Mouse (Mus musculus): ENCODE measurements around the gene Zwint.

The Zwint gene

DNA sequence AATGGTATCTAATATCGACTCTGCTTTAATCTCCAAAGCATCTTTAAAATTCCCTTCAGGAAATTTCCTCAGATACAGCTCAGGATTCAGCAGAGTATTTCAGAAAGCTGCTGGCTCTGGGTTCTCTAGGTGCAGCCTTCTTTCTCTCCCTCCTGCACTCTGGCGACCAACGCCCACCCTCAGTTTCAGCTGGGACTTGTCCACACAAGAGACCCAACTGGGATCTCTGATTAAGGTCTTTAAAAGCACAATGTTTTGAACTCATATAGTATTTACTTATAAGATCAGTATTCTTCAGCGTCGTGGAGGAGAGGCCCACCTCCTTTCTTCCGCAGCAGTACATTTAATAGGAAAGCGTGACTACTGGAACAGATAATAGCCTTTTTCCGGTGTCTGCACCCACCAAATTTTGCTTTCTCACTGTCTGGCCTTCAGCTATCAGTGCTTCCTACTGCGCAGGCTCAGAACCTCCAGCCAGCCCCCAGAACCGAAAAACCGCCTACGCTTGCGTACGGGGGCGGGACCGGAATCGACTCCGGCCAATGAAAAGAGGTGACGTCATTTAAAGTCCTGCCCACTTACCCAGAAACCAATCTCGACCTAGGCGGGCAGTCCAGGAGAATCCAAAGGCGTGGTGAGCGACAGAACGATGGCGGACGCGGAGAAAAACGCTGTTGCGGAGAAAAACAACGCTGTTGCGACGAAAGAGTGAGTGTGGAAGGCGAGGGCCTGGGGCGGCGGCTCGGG is at the start of gene Zwint:
Gene Zwint (plus strand): TSS at position 576 of the 747 bp plus-strand sequence.
- DNase-seq: peak; percentile 96 to 97

DNA sequence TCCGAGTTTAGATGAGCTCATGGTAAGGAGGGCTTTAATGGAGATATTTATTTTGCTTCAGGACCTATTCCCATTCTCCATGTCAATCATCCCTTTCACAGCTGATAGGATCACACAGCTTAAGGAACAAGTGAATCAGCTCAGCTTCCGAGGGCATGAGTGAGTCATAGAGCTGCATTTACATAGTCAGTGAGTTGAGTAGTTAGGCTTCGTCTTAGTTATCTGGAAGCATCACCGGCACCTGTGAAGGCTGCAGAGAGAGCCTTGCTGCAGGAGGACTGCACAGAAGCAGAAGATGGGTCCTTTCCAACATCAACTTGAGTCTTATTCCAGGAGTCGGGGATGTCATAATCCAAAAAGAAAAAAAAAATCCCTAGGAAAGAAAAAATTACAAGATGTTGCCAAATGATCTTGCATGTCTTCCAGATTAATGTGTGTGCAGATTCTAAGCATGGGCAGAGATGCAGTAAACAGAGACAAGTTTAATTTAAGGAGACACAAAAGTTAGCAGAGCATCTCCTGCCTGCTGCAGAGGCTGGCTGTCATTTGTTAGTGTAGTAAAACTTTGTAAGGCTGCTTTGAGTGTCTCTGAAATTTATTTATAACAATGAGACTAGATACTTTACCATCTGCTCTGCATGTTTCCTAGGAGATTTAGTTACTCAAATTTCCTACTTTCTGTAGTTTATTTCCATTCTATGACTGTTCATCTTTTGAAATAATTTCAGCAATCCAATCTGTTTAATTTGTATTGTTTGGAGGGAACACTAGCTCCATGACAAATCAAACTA is 41.3 kb upstream of the Zwint start:
- DNase-seq: no peak

DNA sequence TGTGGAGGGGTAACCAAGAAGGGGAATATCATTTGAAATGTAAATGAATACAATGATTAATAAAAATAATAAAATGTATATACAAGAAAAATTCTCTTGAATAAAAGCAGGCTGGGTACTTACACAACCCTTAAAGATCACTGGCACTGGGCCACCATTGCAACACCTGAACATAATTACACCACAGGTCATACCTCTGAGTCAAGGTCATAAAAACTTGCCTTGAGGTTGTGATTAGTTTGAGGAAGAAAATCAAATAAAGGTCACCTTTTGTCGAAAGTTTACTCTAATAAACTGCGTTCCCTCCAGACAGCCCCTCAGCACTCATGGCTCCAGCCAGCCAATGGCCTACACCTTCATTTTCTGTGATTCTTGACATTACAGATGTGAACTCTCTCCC is 38.5 kb upstream of the Zwint start:
- DNase-seq: no peak

DNA sequence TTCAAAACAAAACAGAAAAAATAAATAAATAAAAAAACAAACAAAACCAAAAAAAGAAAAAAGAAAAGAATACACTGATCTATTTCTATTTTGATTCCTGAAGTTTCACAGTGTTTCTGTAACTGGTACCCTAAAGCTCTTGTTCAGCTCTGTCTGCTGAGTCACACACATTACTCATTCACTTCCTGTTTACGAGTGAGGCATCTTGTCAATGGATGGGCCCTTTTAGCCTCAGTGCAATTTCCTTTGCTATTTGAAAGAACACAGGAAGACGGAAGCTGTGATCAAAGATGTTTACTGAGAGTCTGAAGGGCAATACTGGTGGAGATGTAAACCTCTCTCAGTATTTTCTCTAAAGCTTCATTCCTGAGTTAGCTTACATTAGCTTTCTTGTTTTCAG is 34.1 kb upstream of the Zwint start:
- no peak for DNase-seq

DNA sequence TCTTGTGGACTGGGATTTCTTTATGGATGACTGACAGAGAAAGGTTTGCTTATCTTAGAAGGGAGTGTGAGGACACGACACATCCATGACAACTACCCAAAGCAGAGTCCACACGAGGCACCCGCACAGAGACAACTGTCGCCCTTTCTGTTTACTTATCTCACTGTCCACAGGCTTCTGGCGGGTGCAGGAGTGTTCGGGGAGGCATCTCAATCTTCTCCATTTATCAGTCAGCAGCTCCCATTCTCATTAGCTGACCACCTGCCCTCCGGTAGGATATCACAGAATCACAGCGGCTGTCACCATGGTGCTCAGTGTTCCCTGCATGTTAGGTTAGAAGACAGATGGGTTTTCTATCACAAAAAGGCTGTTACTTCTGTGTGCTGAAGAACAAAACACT is 31.1 kb upstream of the Zwint start:
- DNase-seq: peak; percentile 85 to 89

DNA sequence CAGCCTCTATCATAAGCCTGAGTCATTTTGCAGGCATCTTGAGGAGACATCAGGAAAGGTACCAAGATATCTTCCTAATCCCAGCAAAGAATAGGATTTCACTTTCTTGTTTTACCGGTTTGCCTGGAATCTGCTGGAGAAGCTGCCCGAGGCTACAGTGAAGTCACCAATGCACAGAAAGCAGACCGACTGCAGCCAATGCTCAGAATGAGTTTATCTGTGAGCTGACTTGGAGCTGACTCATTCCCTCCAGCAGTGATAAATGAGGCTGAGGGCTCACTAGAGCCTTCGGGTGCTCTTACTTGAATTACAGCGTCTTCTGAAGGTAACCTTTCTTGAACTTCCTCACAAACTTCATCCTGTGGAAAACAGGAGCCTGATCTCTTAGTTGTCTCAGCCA is 20.5 kb upstream of the Zwint start:
- DNase-seq: no peak

DNA sequence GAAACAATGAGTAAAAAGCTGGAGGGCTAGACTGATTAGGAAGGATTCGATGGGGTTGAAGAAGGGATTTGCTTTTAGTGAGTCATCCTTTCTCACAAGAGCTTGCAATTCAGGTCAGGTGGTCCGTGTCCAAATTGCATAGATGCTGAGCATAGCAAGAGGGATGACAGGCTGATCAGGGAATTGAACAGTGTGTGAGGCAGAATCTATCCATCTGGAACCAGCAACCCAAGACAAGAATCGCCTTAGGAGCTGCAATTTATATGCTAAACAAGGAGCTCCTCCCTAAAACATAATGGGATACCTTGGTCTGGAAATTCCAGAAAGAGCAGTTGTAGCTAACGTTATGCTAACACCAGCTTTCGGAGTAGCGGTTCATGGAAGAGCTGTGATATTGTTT is 3.8 kb upstream of the Zwint start:
- no peak for DNase-seq

DNA sequence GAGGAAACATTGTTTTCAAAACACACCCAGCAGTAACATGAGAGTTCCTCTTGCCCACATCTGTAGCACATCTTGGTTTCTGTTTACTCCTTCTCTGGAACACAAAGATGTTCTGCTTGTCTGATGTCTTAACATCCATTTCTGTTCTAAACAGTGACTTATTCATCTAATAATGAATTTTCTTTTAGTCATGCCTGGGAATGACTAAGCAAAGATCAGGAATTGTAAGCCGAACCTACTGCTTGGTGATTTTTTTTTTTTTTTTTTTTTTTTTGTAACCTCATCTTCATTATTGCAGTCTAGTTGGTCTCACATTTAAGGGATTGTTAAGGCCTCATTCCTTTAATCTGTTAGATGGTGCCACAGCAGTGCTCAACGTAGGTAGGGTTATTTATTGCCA is 848 bp upstream of the Zwint start:
- no peak for DNase-seq

DNA sequence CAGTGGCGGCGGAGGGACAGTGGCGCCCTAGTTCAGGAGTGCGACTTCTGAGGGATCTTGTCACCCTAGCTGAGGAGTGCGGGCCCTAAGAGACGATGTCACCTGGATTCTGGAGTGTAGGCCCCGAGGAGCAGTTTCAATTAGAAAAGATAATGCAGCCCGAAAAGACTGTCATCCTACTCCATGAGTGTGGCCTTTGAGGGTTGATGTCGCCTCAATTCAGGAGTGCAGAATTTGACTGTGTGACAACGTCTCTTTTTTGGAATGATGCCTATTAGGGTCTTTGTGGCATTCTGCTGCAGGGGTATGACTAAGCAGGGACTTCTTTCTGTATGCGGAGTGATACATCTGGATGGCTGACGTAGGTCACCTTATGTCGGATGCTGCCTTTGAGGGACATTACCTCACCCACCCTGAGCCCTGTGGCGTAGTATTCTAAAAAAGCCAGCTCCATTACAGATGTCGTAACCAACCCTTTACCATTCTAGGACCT is 418 bp downstream of the Zwint start:
- peak in 1 of 2 experiments; percentile 59 for DNase-seq

DNA sequence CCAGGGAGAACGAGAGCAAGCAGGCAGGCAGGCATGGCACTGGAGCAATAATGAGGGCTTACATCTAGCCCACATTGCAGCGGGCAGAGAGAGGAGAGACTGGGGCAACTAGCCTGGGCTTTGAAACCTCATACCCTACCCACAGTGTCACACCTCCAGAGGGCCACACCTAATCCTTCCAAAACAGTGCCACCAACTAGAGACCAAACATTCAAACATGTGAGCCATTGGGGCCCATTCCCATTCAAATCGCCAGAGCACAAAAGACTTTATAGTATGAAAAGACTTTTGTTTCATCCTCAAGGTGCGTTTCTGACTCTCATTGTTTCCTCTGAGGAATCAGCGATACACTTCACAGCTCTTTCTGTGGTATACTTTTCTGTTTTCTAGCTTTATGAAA is 4.6 kb downstream of the Zwint start:
- DNase-seq: no peak

DNA sequence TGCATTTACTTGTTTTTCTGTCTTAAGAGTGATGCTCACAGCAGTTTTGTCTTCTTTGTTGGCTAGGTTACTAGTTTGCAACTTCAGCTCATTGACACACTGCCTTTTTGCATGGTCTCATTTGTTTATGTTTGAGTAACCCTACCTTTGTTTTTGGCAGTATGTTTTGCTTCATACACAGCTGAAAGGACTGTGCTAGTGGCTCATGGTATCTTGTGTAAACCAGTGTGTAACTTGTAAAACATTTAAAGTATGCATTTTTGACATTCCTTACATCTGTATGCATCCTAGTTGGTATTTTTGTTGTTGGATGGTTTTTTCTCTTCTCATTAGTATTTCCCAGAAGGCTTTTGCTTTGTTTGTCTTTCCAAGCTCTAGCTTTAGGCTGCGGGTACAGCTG is 5.7 kb downstream of the Zwint start:
- no peak for DNase-seq

DNA sequence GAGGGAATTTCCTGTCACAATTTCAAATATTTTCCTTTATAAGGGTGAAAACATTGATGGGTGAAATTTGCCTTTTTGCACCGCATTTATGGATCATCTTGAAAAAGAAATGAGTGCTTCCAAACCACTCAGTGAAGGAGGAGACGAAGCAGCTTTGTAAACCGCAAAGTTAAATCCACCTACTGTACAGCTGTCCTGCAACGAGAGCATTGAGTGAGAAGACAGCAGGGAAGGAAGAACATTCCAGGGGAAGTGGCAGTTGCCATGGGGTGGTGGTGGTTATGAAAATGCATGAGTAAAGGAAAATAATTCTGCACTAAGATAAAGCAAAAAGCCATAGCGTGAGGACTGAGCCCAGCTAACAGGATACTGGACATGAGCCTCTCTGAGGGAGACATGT is 13.2 kb downstream of the Zwint start:
- no peak for DNase-seq

DNA sequence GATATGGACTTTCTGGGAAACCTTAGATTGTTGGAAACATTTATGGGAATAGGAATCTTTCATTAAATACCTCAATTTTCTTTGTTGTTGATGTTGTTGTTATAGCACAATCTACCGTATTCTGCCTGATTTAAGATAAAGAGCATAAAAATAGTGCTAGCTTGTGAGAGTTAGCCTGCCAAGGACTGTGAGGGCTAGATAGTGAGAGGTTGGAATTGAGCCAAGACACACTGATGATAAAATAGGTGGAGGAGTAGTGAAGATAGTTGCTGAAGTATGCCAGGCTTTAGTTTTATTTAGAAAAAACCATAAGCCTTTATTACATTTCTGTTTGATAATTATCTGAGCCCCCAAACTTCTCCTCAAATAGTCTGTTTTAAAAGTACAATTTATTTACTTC is 14.4 kb downstream of the Zwint start:
- DNase-seq: no peak

DNA sequence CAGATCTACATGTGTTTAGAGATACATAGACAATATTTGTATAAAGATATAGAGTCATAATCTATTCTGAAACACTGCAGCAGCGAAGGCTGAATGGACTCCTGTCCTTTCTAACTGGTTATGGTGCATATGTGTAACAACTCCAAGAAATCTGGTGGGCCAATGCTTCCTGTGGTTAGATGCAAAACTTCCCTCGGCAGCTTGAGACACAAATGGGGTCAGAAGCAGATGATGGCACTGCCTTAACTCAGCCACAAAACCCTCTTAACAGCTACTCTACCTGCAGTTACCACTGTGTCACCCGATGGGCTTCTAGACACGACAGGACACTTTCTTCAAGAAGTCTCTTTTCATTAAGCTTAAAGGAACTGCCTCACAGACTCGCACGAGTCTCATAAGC is 21.3 kb downstream of the Zwint start:
- DNase-seq: no peak

DNA sequence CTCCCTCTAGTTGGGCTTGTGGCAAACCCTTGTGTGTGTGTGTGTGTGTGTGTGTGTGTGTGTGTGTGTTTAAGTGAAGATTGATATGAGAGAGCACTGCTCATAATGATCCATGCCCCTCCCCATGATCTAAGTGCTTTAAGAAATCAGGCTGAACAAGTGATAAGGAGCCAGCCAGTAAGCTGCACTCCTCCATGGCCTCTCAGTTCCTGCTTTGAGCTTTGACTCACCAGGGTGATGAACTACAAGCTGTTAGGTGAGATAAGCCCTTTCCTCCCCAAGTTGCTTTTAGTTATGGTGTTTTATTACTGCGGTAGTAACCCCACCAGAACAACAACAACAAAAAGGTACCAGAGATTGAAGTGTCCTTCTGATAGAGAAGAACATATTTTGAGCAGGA is 21.9 kb downstream of the Zwint start:
- DNase-seq: no peak

DNA sequence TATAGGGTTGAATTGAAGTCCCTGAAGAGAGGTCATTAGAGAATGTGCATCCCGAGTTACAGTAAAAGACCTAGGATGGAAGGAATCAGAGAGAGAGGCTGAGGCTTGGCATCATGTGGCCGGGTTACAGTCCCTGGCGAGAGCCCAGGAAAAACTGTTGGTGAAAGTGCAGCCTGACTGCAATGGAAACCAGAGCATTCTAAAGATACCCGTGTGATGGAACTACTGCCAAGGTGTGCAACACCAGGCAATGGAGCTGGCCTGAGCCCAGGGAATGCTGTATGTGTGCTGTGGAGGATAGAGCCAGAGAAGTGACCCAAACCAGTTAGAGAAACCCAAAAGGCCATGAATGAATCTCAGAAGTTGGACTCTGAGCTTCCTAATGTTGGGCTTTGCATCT is 24.4 kb downstream of the Zwint start:
- DNase-seq: peak in 1 of 2 experiments; percentile 5

DNA sequence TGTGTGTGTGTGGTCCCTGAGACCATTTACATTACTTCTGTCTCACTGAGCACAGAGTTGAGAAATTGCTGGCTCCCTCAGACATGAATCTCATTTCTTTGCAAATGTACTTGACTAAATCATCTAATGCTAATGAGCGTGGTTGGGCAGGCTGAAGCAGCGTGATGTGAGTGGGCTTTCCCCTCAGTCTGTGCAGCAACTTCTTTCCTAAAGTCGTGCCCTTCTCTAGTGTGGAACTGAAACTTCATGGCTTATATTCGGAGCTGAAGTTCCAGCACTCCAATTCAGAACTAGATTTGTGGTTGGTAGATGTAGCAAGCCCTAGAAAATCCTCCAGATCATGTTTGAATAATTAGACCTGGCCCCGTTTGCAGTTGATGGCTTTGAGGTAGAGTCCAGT is 46.4 kb downstream of the Zwint start:
- no peak for DNase-seq

DNA sequence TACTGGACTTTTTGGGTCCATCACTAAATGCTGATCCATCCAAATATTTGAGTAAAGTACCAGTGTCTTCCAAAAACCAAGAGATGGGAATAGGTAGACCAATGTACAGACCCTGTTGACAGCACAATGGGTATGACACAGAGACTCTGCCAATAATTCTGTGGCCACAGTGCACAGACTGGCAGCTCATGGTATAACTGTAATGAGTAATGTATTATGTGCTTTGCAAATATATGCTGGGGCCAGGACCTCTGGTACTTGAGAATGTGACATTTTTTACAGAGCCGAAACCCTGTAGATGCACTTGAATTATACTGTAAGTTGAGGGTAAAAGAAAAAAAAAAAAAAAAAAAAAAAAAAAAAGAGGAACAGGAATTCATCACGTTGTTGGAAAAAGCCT is 59.1 kb downstream of the Zwint start:
- DNase-seq: no peak
